Mouse (Mus musculus): ENCODE measurements around the gene Robo1.

Gene Robo1

GRCm38 (mm10) chr16:72307537-72308330 is at the start of gene Robo1:
Robo1 (plus strand) TSS chr16:72308306.
- DNase-seq: peak; percentile 41

GRCm38 (mm10) chr16:72267839-72268238 is 40.3 kb upstream of the Robo1 start:
- DNase-seq: no peak

GRCm38 (mm10) chr16:72276390-72277074 is 31.6 kb upstream of the Robo1 start:
- no peak for DNase-seq

GRCm38 (mm10) chr16:72308331-72308668 is 194 bp downstream of the Robo1 start:
- peak; percentile 70 for DNase-seq

- DNase-seq: peak; percentile 34
Measured at GRCm38 (mm10) chr16:72327321-72327720, 19.2 kb downstream of the Robo1 start.

- DNase-seq: peak; percentile 17
Measured at GRCm38 (mm10) chr16:72328579-72328978, 20.5 kb downstream of the Robo1 start.

GRCm38 (mm10) chr16:72337757-72338156 is 29.7 kb downstream of the Robo1 start:
- DNase-seq: no peak

GRCm38 (mm10) chr16:72350422-72350821 is 42.3 kb downstream of the Robo1 start:
- peak; percentile 29 for DNase-seq

- no peak for DNase-seq
Measured at GRCm38 (mm10) chr16:72356515-72357357, 48.6 kb downstream of the Robo1 start.

- DNase-seq: no peak
Measured at GRCm38 (mm10) chr16:72376896-72377295, 68.8 kb downstream of the Robo1 start.

- no peak for DNase-seq
Measured at GRCm38 (mm10) chr16:72381819-72382218, 73.7 kb downstream of the Robo1 start.

- DNase-seq: no peak
Measured at GRCm38 (mm10) chr16:72383566-72383965, 75.5 kb downstream of the Robo1 start.

GRCm38 (mm10) chr16:72393512-72393911 is 85.4 kb downstream of the Robo1 start:
- peak; percentile 45 for DNase-seq

GRCm38 (mm10) chr16:72398811-72399210 is 90.7 kb downstream of the Robo1 start:
- no peak for DNase-seq

GRCm38 (mm10) chr16:72402381-72402780 is 94.3 kb downstream of the Robo1 start:
- no peak for DNase-seq

- no peak for DNase-seq
Measured at GRCm38 (mm10) chr16:72409820-72410219, 101.7 kb downstream of the Robo1 start.

GRCm38 (mm10) chr16:72411669-72412270 is 103.7 kb downstream of the Robo1 start:
- DNase-seq: no peak

- DNase-seq: no peak
Measured at GRCm38 (mm10) chr16:72412879-72413278, 104.8 kb downstream of the Robo1 start.

GRCm38 (mm10) chr16:72419328-72420066 is 111.4 kb downstream of the Robo1 start:
- DNase-seq: no peak

- no peak for DNase-seq
Measured at GRCm38 (mm10) chr16:72422426-72422825, 114.3 kb downstream of the Robo1 start.

- no peak for DNase-seq
Measured at GRCm38 (mm10) chr16:72434396-72434795, 126.3 kb downstream of the Robo1 start.

GRCm38 (mm10) chr16:72444428-72445135 is 136.5 kb downstream of the Robo1 start:
- DNase-seq: no peak
